Mouse (Mus musculus) limb, embryonic 12.5 days (tissue): Measurements from ENCODE around the gene Sox4. TPM values are rescaled to one million over a fixed set of nuclear protein-coding genes. Genes with fewer than 3 reads are reported as not detected.

ENCODE experiments used
- ATAC-seq: fragments of 200-750 bp; cut with Nextera tagmentation; 2 replicates; pipeline ENCODE4 v1.8.0; 2017; ENCODE audit warnings: low read depth, moderate TSS enrichment; ENCODE audit not compliant: insufficient number of reproducible peaks, insufficient read depth, low FRiP score, low TSS enrichment
- H3K27ac ChIP-seq: fragments of 300-500 bp; sonication (generic); 2 replicates; pipeline ENCODE4 v1.5.1; 2016; ENCODE audit warnings: mild to moderate bottlenecking, moderate library complexity
- H3K27me3 ChIP-seq: fragments of 300-500 bp; sonication (generic); 2 replicates; pipeline ENCODE4 v1.6.1; 2016; ENCODE audit warnings: mild to moderate bottlenecking, moderate library complexity
- H3K36me3 ChIP-seq: fragments of 300-500 bp; sonication (generic); 2 replicates; pipeline ENCODE4 v1.6.1; 2016; ENCODE audit warnings: mild to moderate bottlenecking, moderate library complexity
- H3K4me1 ChIP-seq: fragments of 300-500 bp; sonication (generic); replicated peaks from 2 replicates; pipeline ENCODE4 v1.6.1; 2016
- H3K4me2 ChIP-seq: fragments of 300-500 bp; sonication (generic); 2 replicates; pipeline ENCODE4 v1.6.1; 2016; ENCODE audit warnings: mild to moderate bottlenecking, moderate library complexity
- H3K4me3 ChIP-seq: fragments of 300-500 bp; sonication (generic); replicated peaks from 2 replicates; pipeline ENCODE4 v1.5.1; 2016; ENCODE audit warnings: mild to moderate bottlenecking
- H3K9ac ChIP-seq: fragments of 300-500 bp; sonication (generic); replicated peaks from 2 replicates; pipeline ENCODE4 v1.6.1; 2016; ENCODE audit warnings: mild to moderate bottlenecking, moderate library complexity
- H3K9me3 ChIP-seq: fragments of 300-500 bp; sonication (generic); 2 replicates; pipeline ENCODE4 v1.6.1; 2016; ENCODE audit warnings: mild to moderate bottlenecking, moderate library complexity
- WGBS: fragments of 180-500 bp; shearing (Covaris S2); methylation state at CpG from one replicate; pipeline ENCODE4 v1.1.7; 2016; 5-methylcytosine and 5-hydroxymethylcytosine counted together
- polyA plus RNA-seq: library from polyadenylated mRNA; unstranded; fragments of >200 nt; fragmentation: Nextera tagmentation; extraction: Ambion mirVana; gene quantifications from 2 replicates; pipeline ENCODE4 v1.2.1, GENCODE M21; 2016

The Sox4 gene
- polyA plus RNA-seq, 1 experiment from 2014 or later, result 131 TPM

- peaks cover 6% of the 10 kb centered on the region; the same call in 1 of the 2 replicates for H3K9me3 ChIP-seq
- H3K4me2 ChIP-seq, result no peak overlapping the region
- H3K27me3 ChIP-seq, result no peaks in the 10 kb centered on the region
- 90% methylated on average over 5 of the region's 5 CpGs for WGBS
- H3K9ac ChIP-seq, result no peak overlapping the region
- no peak overlapping the region for H3K4me3 ChIP-seq
- H3K27ac ChIP-seq, result no peak overlapping the region
- H3K4me1 ChIP-seq, result peaks cover 16% of the 10 kb centered on the region
- ATAC-seq, result no peak
- peaks cover 12% of the 10 kb centered on the region; the same call in 1 of the 2 replicates for H3K36me3 ChIP-seq
Measured at GRCm38 (mm10) chr13:28945681-28946080, 7.8 kb downstream of the Sox4 start.

GRCm38 (mm10) chr13:28942926-28943325, 10.6 kb downstream of the Sox4 start:
- Histone ChIP-seq H3K4me3 (no peak overlapping the region), H3K9me3 (peaks cover 6% of the 10 kb centered on the region; the same call in 1 of the 2 replicates), H3K9ac (no peak overlapping the region), H3K4me1 (peaks cover 8% of the 10 kb centered on the region), H3K36me3 (peaks cover 4% of the 10 kb centered on the region; the same call in 1 of the 2 replicates), H3K4me2 (no peak overlapping the region), H3K27me3 (no peaks in the 10 kb centered on the region), H3K27ac (no peak overlapping the region)
- 53% methylated on average over 4 of the region's 4 CpGs for WGBS
- ATAC-seq, result no peak

DNA sequence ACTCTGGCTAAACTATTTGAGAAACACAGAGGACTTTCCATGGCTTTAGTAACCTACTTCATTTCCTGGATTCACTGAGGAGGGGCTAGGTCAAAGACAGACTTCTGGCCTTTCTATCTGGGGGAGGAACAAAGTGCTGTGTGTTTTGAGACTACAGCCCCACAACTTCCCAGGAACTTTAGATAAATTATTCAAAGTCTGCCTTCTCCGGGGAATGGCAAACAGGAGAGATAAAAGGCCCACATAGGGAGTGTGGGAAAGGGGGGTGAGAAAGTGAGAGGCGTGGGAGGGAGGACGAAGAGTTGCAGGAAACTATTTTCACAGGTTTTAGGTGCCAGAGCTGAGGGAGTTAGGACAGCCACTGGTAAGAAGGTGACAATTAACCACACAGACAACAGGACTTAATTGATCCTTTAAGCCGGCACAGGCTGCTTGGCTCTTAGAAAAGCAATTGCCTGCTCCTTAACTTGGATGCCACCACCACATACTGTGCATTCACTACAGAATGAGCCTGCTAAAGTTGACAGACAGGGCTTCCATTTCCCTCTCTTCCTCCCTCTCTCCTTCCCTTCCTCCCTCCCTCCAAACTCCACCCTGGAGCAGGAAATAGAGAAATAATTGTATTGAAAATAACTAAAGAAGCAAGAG, 11.4 kb downstream of the Sox4 start:
- no peak overlapping the region for H3K4me2 ChIP-seq
- 12% methylated on average over 4 of the region's 4 CpGs for WGBS

DNA sequence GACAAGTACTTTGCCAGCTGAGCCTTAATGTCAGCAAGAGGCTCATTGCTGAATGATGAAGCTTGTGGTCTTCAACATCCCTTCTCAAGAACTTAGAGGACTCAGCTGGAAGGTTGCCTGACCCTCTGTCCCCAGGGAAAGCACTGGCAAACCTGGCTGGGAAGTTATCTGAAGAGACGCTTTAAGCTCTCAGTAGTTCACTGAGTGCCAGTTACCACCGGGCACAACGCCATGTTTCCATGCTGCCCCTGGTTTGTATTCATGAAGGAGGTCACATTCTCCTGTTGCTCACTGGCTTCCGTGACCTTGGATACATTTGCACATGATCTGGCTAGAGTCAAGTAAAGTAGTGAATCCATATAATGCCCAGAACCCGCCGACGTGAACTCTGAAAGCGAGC, 20.1 kb downstream of the Sox4 start:
- H3K27me3 ChIP-seq, result no peaks in the 10 kb centered on the region
- no peak overlapping the region for H3K4me2 ChIP-seq
- H3K36me3 ChIP-seq, result no peaks in the 10 kb centered on the region
- no peaks in the 10 kb centered on the region for H3K9me3 ChIP-seq
- peaks cover 22% of the 10 kb centered on the region for H3K4me1 ChIP-seq
- H3K9ac ChIP-seq, result no peak overlapping the region
- ATAC-seq, result no peak
- H3K4me3 ChIP-seq, result no peak overlapping the region
- H3K27ac ChIP-seq, result no peak overlapping the region
- 89% methylated on average over 8 of the region's 8 CpGs for WGBS

More for the DNA sequence above, 11.4 kb downstream of the Sox4 start:
- Histone ChIP-seq H3K9ac (no peak overlapping the region), H3K4me3 (no peak overlapping the region), H3K4me1 (peaks cover 5% of the 10 kb centered on the region), H3K27me3 (no peaks in the 10 kb centered on the region), H3K36me3 (peaks cover 4% of the 10 kb centered on the region; the same call in 1 of the 2 replicates), H3K9me3 (peaks cover 6% of the 10 kb centered on the region; the same call in 1 of the 2 replicates), H3K27ac (no peak overlapping the region)
- no peak for ATAC-seq

GRCm38 (mm10) chr13:28931776-28932175, 21.7 kb downstream of the Sox4 start:
- 42% methylated on average over 3 of the region's 3 CpGs for WGBS
- ATAC-seq, result no peak

DNA sequence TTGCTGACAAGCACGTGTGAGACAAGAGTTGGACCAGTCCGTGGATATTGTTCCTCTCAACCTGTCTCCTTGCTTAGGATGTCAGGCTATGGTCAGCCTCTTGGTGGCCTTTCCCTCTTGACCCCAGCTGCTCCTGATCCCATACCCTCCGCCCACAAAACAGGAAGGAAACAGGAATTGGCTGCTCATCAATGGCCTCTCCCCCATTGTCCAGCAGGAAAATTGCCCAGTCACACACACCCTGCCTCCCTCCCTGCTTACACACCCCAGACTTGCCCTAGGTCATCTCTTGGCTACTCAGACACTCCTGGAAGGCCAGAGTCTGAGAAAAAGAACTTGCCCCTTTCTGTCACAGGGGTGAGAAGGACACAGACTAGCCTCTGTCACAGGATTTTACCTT, 22.2 kb downstream of the Sox4 start:
- no peak for ATAC-seq
- no peak overlapping the region for H3K4me2 ChIP-seq
- H3K4me1 ChIP-seq, result peaks cover 22% of the 10 kb centered on the region
- no peak overlapping the region for H3K9ac ChIP-seq
- H3K9me3 ChIP-seq, result no peaks in the 10 kb centered on the region
- H3K4me3 ChIP-seq, result no peak overlapping the region
- 60% methylated on average over 3 of the region's 3 CpGs for WGBS
- no peak overlapping the region for H3K27ac ChIP-seq
- H3K36me3 ChIP-seq, result no peaks in the 10 kb centered on the region
- no peaks in the 10 kb centered on the region for H3K27me3 ChIP-seq

More at GRCm38 (mm10) chr13:28931776-28932175, 21.7 kb downstream of the Sox4 start:
- H3K4me2 ChIP-seq, result no peak overlapping the region
- H3K9me3 ChIP-seq, result no peaks in the 10 kb centered on the region
- H3K9ac ChIP-seq, result no peak overlapping the region
- peaks cover 22% of the 10 kb centered on the region for H3K4me1 ChIP-seq
- no peaks in the 10 kb centered on the region for H3K27me3 ChIP-seq
- H3K36me3 ChIP-seq, result no peaks in the 10 kb centered on the region
- H3K27ac ChIP-seq, result no peak overlapping the region
- H3K4me3 ChIP-seq, result no peak overlapping the region

GRCm38 (mm10) chr13:28930364-28930763, 23.1 kb downstream of the Sox4 start:
- H3K4me2 ChIP-seq, result no peak overlapping the region
- WGBS, result 58% methylated on average over 4 of the region's 4 CpGs
- ATAC-seq, result no peak
- no peaks in the 10 kb centered on the region for H3K9me3 ChIP-seq
- H3K4me3 ChIP-seq, result no peak overlapping the region
- H3K27me3 ChIP-seq, result no peaks in the 10 kb centered on the region
- H3K9ac ChIP-seq, result no peak overlapping the region
- H3K27ac ChIP-seq, result no peak overlapping the region
- peaks cover 22% of the 10 kb centered on the region for H3K4me1 ChIP-seq
- no peaks in the 10 kb centered on the region for H3K36me3 ChIP-seq

- Histone ChIP-seq H3K4me1 (peaks cover 22% of the 10 kb centered on the region), H3K27me3 (no peaks in the 10 kb centered on the region), H3K9ac (no peak overlapping the region), H3K36me3 (no peaks in the 10 kb centered on the region), H3K4me2 (no peak overlapping the region), H3K27ac (no peak overlapping the region), H3K4me3 (no peak overlapping the region), H3K9me3 (no peaks in the 10 kb centered on the region)
- WGBS, result 32% methylated on average over 3 of the region's 3 CpGs
- no peak for ATAC-seq
Measured at GRCm38 (mm10) chr13:28929936-28930335, 23.6 kb downstream of the Sox4 start.

DNA sequence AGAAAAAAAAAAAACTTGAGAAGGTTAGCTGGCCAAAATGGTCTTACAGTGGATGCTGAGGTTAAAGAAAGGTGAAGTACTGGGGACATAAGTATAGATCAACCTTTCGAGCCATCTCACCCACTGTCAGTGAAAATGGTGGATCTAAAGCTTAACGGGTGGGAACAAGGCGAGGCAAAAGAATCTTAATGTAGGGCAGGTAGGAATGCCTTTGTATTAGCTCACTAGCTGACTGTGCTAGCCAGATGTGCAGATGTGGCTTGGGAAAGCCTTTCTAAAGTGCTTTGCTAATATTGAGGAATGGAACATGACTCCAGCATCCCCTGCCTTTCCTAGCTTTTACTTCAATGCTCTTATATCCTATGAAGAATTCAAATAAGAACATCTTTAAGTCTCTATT, 30.4 kb downstream of the Sox4 start:
- no peak for ATAC-seq
- no peaks in the 10 kb centered on the region for H3K4me1 ChIP-seq
- no peak overlapping the region for H3K4me2 ChIP-seq
- H3K4me3 ChIP-seq, result no peak overlapping the region
- H3K9ac ChIP-seq, result no peak overlapping the region
- H3K27me3 ChIP-seq, result no peaks in the 10 kb centered on the region
- H3K9me3 ChIP-seq, result no peaks in the 10 kb centered on the region
- no peak overlapping the region for H3K27ac ChIP-seq
- 89% methylated on average over 3 of the region's 3 CpGs for WGBS
- H3K36me3 ChIP-seq, result no peaks in the 10 kb centered on the region

DNA sequence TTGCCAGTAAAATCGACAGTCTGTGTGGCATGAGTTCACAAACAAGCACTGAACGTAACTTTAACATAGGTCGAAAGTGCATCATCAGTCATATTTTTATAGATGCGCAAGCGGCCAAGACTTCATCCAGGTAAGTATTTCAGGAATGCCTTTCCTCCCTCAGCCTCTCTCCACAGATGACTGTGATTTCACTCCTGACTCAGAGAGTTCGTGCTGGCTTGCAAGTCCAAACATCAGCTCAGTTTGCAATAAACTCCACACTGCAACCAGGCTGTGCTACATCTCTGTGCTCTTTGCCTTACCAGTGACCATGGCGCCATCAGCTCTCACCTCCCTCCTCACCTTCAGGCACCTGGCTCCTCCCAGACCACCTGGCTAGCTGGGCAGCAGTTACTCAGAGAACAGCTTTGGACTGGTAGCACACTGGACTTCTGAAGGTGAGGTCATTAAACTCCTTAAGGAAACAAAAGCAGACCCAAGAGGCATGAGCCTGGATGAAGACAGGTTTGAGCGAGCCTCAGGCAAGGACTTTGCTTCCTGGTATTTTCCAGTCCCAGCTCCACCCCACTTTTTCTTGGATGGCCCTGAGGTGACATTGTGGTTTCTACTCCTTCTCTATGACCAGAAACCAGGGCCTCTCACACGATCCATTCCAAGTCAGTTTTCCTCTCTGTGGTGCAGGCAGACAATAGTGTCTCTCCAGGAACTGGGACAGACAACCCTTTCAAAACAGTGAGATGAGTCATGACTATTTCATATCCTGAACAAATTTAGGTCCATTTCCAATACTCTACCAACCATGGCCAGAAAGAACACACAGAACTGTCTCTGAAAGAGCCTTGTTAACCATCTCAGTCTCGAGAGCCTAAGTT, 35.9 kb downstream of the Sox4 start:
- WGBS, result 80% methylated on average over 10 of the region's 10 CpGs
- H3K4me3 ChIP-seq, result no peak overlapping the region
- no peaks in the 10 kb centered on the region for H3K36me3 ChIP-seq
- H3K27ac ChIP-seq, result no peak overlapping the region
- no peaks in the 10 kb centered on the region for H3K27me3 ChIP-seq
- H3K4me1 ChIP-seq, result peaks cover 3% of the 10 kb centered on the region; the same call in 1 of the 2 replicates
- H3K4me2 ChIP-seq, result no peak overlapping the region
- H3K9ac ChIP-seq, result no peak overlapping the region
- H3K9me3 ChIP-seq, result no peaks in the 10 kb centered on the region
- ATAC-seq, result no peak

GRCm38 (mm10) chr13:28913656-28914055, 39.9 kb downstream of the Sox4 start:
- 62% methylated on average over 6 of the region's 6 CpGs for WGBS

More at GRCm38 (mm10) chr13:28913656-28914055, 39.9 kb downstream of the Sox4 start:
- no peaks in the 10 kb centered on the region for H3K27me3 ChIP-seq
- H3K4me1 ChIP-seq, result peaks cover 3% of the 10 kb centered on the region; the same call in 1 of the 2 replicates
- no peaks in the 10 kb centered on the region for H3K9me3 ChIP-seq
- ATAC-seq, result no peak
- no peak overlapping the region for H3K27ac ChIP-seq
- no peak overlapping the region for H3K4me2 ChIP-seq
- H3K4me3 ChIP-seq, result no peak overlapping the region
- no peak overlapping the region for H3K9ac ChIP-seq
- H3K36me3 ChIP-seq, result no peaks in the 10 kb centered on the region
